Mouse (Mus musculus) thymus, postnatal 14 days (tissue): Measurements from ENCODE around the gene Slc25a3.

Experiments
- DNase-seq: peaks from one replicate; pipeline ENCODE4 v3.0.0; 2021

The Slc25a3 gene

GRCm38 (mm10) chr10:91123828-91124822 is at the start of gene Slc25a3:
TSS of gene Slc25a3 (minus strand) at chr10:91124059.
- peak; percentile 99 for DNase-seq

GRCm38 (mm10) chr10:91172329-91173100 is 48.7 kb upstream of the Slc25a3 start:
- no peak for DNase-seq

GRCm38 (mm10) chr10:91171455-91172328 is 47.8 kb upstream of the Slc25a3 start:
- peak; percentile 95 for DNase-seq

- DNase-seq, result peak; percentile 70
Measured at GRCm38 (mm10) chr10:91171041-91171440, 47.2 kb upstream of the Slc25a3 start.

GRCm38 (mm10) chr10:91170143-91170941 is 46.5 kb upstream of the Slc25a3 start:
- DNase-seq, result peak; percentile 90

GRCm38 (mm10) chr10:91169414-91170065 is 45.7 kb upstream of the Slc25a3 start:
- no peak for DNase-seq

GRCm38 (mm10) chr10:91167352-91167751 is 43.5 kb upstream of the Slc25a3 start:
- DNase-seq, result no peak

GRCm38 (mm10) chr10:91166890-91167289 is 43.0 kb upstream of the Slc25a3 start:
- DNase-seq, result peak; percentile 83

- DNase-seq, result no peak
Measured at GRCm38 (mm10) chr10:91165850-91166249, 42.0 kb upstream of the Slc25a3 start.

GRCm38 (mm10) chr10:91164491-91164890 is 40.6 kb upstream of the Slc25a3 start:
- DNase-seq, result no peak

GRCm38 (mm10) chr10:91162511-91163163 is 38.8 kb upstream of the Slc25a3 start:
- DNase-seq, result no peak

GRCm38 (mm10) chr10:91162077-91162476 is 38.2 kb upstream of the Slc25a3 start:
- DNase-seq, result no peak

GRCm38 (mm10) chr10:91161006-91161405 is 37.1 kb upstream of the Slc25a3 start:
- DNase-seq, result no peak

- DNase-seq, result no peak
Measured at GRCm38 (mm10) chr10:91158442-91158841, 34.6 kb upstream of the Slc25a3 start.

GRCm38 (mm10) chr10:91156338-91156737 is 32.5 kb upstream of the Slc25a3 start:
- DNase-seq, result no peak

- DNase-seq, result no peak
Measured at GRCm38 (mm10) chr10:91153894-91154503, 30.1 kb upstream of the Slc25a3 start.

GRCm38 (mm10) chr10:91145413-91145812 is 21.6 kb upstream of the Slc25a3 start:
- no peak for DNase-seq

GRCm38 (mm10) chr10:91143313-91144230 is 19.7 kb upstream of the Slc25a3 start:
- DNase-seq, result no peak

- DNase-seq, result no peak
Measured at GRCm38 (mm10) chr10:91142654-91143191, 18.9 kb upstream of the Slc25a3 start.
